Mouse (Mus musculus) liver, embryonic 11.5 days (tissue): ENCODE data around the gene Cacng7. TPM values are rescaled to one million over a fixed set of nuclear protein-coding genes. Genes with fewer than 3 reads are reported as not detected.
A peak's percentile ranks its signal among the peaks of the same experiment; 100 is the strongest.

ENCODE experiments used
- ATAC-seq: fragments of 200-750 bp; cut with Nextera tagmentation; replicated peaks from 2 replicates; pipeline ENCODE4 v1.8.0; 2017; ENCODE audit warnings: moderate number of reproducible peaks, mild to moderate bottlenecking, moderate TSS enrichment, moderate library complexity; ENCODE audit not compliant: low FRiP score
- DNase-seq: peaks from one replicate; pipeline ENCODE4 v3.0.0-alpha.2; 2017; ENCODE audit warnings: low spot score
- H3K27ac ChIP-seq: fragments of 300-500 bp; sonication (generic); 2 replicates; pipeline ENCODE4 v1.5.1; 2014; ENCODE audit warnings: mild to moderate bottlenecking, low read depth, low read length, control low read depth
- H3K27me3 ChIP-seq: fragments of 300-500 bp; sonication (generic); replicated peaks from 2 replicates; pipeline ENCODE4 v1.6.1; 2014; ENCODE audit warnings: low read length, mixed read lengths; ENCODE audit not compliant: control insufficient read depth, insufficient read depth
- H3K36me3 ChIP-seq: fragments of 300-500 bp; sonication (generic); 2 replicates; pipeline ENCODE4 v1.6.1; 2014; ENCODE audit warnings: mild to moderate bottlenecking, low read length, moderate library complexity, mixed read lengths; ENCODE audit not compliant: control insufficient read depth, insufficient read depth
- H3K4me1 ChIP-seq: fragments of 300-500 bp; sonication (generic); replicated peaks from 2 replicates; pipeline ENCODE4 v1.6.1; 2014; ENCODE audit warnings: low read length, mixed read lengths; ENCODE audit not compliant: control insufficient read depth, insufficient read depth
- H3K4me2 ChIP-seq: fragments of 300-500 bp; sonication (generic); 2 replicates; pipeline ENCODE4 v1.6.1; 2014; ENCODE audit warnings: mild to moderate bottlenecking, control low read depth, moderate library complexity
- H3K4me3 ChIP-seq: fragments of 300-500 bp; sonication (generic); 2 replicates; pipeline ENCODE4 v1.5.1; 2014; ENCODE audit warnings: low read depth, low read length, control low read depth
- H3K9ac ChIP-seq: fragments of 300-500 bp; sonication (generic); 2 replicates; pipeline ENCODE4 v1.6.1; 2014; ENCODE audit warnings: low read depth, low read length, control low read depth
- H3K9me3 ChIP-seq: fragments of 300-500 bp; sonication (generic); 2 replicates; pipeline ENCODE4 v1.6.1; 2016; ENCODE audit warnings: low read length, inconsistent platforms, mixed read lengths; ENCODE audit not compliant: control insufficient read depth
- WGBS: fragments of 180-500 bp; shearing (Covaris S2); extraction: QIAGEN DNeasy Blood & Tissue Kit; methylation state at CpG from one replicate; pipeline ENCODE4 v1.1.7; 2014; 5-methylcytosine and 5-hydroxymethylcytosine counted together
- polyA plus RNA-seq: library from polyadenylated mRNA; unstranded; fragments of >200 nt; fragmentation: Nextera tagmentation; extraction: Ambion mirVana; gene quantifications from 2 replicates; pipeline ENCODE4 v1.2.1, GENCODE M21; 2014

The Cacng7 gene
- polyA plus RNA-seq, 1 experiment from 2014 or later, result 0.29 TPM

DNA sequence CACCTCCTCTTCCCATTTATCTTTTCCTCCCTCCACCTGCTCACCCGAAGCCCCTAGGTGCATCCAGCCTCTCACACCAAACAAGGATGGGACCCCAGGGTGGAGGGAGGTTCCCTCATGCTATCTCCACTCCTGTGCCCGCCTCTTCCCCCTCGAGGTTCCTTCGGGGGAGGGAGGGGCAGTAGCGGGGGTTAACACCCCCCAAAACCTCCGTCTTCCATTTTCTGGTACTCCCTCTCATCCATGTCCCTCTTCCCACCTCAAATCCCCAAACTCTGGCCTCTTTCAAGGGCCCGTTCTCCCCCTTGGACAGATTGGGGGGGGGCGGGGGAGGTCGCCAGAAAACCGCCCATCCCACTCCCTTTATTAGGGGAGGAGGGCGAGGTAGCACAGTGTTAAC is 34.8 kb downstream of the Cacng7 start:
- Histone ChIP-seq H3K27ac (no peak overlapping the region), H3K4me3 (no peak overlapping the region; the same call in 1 of the 2 replicates), H3K27me3 (peaks cover 38% of the 10 kb centered on the region), H3K4me1 (no peaks in the 10 kb centered on the region), H3K9me3 (no peaks in the 10 kb centered on the region), H3K9ac (no peak overlapping the region), H3K36me3 (no peaks in the 10 kb centered on the region), H3K4me2 (peak overlapping the region; percentile 29)
- ATAC-seq, result no peak
- no peak for DNase-seq
- 6% methylated on average over 11 of the region's 11 CpGs for WGBS

DNA sequence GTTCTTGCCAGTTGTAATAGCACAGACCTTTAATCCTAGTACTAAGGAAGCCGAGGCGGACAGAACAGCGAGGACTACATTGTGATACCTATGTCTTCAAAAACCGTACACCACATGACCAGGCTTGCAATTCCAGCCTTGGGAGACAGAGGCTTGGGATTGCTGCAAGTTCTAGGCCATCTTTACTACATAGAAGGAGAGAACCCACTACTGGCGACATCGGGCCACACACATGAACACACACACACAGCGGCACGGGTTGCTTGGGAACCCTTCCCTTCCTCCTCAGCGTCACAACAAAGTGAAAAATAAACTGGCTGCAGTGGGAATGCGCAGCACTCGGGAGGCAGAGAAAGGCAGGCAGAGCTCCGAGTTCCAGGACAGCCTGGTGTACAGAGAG is 35.6 kb downstream of the Cacng7 start:
- Histone ChIP-seq H3K9me3 (no peaks in the 10 kb centered on the region), H3K4me1 (no peaks in the 10 kb centered on the region), H3K4me3 (no peak overlapping the region), H3K36me3 (no peaks in the 10 kb centered on the region), H3K27ac (no peak overlapping the region), H3K4me2 (no peak overlapping the region), H3K9ac (no peak overlapping the region), H3K27me3 (peaks cover 38% of the 10 kb centered on the region)
- WGBS, result 27% methylated on average over 12 of the region's 12 CpGs
- no peak for DNase-seq
- no peak for ATAC-seq

DNA sequence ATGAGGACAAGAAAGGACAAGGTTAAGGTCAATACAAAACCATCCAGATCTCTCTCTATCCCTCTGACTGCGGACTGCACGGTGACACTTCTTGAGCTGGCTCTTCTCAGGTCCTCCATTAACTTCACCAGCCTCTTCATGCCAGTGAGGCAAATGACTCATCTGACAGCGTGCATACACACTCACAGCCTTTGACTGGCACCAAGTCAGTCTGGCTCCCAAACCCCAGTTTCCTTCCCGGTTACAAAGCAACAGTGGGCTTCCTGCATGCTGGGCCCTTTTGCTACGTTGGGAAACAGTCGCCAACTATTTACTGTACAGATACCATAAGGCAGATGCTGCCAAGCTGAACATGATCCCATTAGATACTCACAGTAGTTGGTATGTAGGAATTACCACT is 36.4 kb downstream of the Cacng7 start:
- Histone ChIP-seq H3K4me2 (no peak overlapping the region), H3K9ac (no peak overlapping the region), H3K4me3 (no peak overlapping the region), H3K27ac (no peak overlapping the region), H3K4me1 (no peaks in the 10 kb centered on the region), H3K27me3 (peaks cover 38% of the 10 kb centered on the region), H3K36me3 (no peaks in the 10 kb centered on the region), H3K9me3 (no peaks in the 10 kb centered on the region)
- 54% methylated on average over 6 of the region's 6 CpGs for WGBS
- ATAC-seq (no peak), DNase-seq (no peak)

DNA sequence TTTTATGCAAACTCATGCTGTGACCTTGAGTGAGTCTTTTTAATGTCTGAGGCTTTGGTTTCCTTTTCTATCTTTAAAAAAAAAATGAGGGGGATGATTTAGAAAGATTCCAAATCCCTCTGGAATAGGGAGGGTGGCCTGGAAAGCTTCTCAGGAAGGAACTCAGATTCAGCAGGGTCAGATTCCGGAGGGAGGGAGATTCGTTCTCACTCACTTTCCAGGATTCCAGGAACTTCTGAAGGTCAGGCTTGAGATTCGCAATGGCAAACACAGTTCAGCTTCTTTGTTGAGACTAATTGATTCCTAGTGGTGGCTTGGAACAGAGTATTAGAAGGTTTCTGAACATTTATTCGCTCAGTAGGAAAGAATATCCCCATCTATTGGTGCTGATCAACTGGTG is 37.7 kb downstream of the Cacng7 start:
- Histone ChIP-seq H3K27ac (no peak overlapping the region), H3K9ac (no peak overlapping the region), H3K4me3 (no peak overlapping the region), H3K27me3 (peaks cover 35% of the 10 kb centered on the region), H3K4me1 (no peaks in the 10 kb centered on the region), H3K4me2 (no peak overlapping the region), H3K36me3 (no peaks in the 10 kb centered on the region), H3K9me3 (no peaks in the 10 kb centered on the region)
- WGBS, result 51% methylated on average over 4 of the region's 4 CpGs
- no peak for DNase-seq
- no peak for ATAC-seq

DNA sequence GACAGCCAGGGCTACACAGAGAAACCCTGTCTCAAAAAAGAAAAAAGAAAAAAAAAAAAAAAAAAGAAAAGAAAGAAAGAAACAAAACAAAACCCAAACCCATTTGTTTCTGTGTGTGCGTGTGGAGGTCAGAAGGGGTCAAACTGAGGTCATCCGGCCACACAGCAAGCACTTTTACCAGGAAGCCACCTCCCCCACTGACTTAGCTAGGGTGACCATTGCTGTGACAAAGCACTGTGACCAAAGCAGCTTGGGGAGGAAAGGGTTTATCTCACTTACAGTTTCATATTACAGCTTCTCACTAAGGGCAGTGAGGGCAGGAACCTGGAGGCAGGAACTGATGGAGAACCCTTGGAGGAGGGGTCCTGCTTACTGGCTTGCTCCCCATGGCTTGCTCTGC is 39.6 kb downstream of the Cacng7 start:
- ATAC-seq, result no peak
- no peak overlapping the region for H3K4me2 ChIP-seq
- WGBS, result 76% methylated on average over 2 of the region's 2 CpGs
- no peak overlapping the region for H3K9ac ChIP-seq
- no peaks in the 10 kb centered on the region for H3K9me3 ChIP-seq
- DNase-seq, result no peak
- H3K36me3 ChIP-seq, result no peaks in the 10 kb centered on the region
- H3K4me1 ChIP-seq, result no peaks in the 10 kb centered on the region
- H3K27ac ChIP-seq, result no peak overlapping the region
- peaks cover 17% of the 10 kb centered on the region for H3K27me3 ChIP-seq
- H3K4me3 ChIP-seq, result no peak overlapping the region

DNA sequence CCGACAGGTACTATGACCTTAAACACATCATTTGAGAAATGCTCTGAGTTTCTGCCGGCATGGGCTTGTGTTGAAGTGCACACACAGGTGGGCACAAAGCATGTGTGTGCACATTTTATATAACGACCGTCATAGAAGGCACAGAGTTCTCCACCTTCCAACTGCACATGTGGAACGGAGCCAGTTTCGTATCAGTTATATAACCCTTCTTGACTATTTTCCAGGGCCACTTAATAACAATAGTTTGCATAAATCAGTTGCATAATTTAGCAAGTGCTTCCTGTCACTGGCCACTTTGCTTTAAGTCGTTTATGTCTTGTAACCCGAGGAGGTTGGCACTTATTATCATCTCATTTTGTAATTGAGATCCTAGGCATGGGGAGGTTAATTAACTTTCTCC is 41.0 kb downstream of the Cacng7 start:
- Histone ChIP-seq H3K27me3 (peaks cover 6% of the 10 kb centered on the region), H3K9me3 (no peaks in the 10 kb centered on the region), H3K4me1 (no peaks in the 10 kb centered on the region), H3K27ac (no peak overlapping the region), H3K36me3 (no peaks in the 10 kb centered on the region), H3K4me3 (no peak overlapping the region), H3K9ac (no peak overlapping the region), H3K4me2 (no peak overlapping the region)
- ATAC-seq, result no peak
- no peak for DNase-seq
- WGBS, result 84% methylated on average over 8 of the region's 8 CpGs

DNA sequence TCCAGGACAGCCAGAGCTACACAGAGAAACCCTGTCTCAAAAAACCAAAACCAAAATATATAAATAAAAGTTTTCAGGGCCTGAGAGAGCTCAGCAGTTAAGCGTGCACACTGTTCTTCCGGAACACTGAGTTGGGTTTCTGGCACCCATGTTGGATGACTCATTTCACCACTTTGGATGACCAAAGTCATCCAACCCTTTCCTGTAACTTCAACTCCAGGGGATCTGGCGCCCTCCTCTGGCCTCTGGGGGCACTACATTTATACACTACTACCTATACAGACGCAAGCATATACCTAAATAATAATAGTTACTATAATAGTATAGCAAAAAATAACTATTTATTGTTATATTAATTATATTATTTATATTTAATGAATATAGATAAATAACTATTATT is 44.1 kb downstream of the Cacng7 start:
- no peak for DNase-seq
- Histone ChIP-seq H3K9ac (no peak overlapping the region), H3K27me3 (no peaks in the 10 kb centered on the region), H3K4me1 (no peaks in the 10 kb centered on the region), H3K4me3 (no peak overlapping the region), H3K27ac (no peak overlapping the region), H3K36me3 (no peaks in the 10 kb centered on the region), H3K4me2 (no peak overlapping the region), H3K9me3 (no peaks in the 10 kb centered on the region)
- 48% methylated on average over 4 of the region's 4 CpGs for WGBS
- no peak for ATAC-seq

DNA sequence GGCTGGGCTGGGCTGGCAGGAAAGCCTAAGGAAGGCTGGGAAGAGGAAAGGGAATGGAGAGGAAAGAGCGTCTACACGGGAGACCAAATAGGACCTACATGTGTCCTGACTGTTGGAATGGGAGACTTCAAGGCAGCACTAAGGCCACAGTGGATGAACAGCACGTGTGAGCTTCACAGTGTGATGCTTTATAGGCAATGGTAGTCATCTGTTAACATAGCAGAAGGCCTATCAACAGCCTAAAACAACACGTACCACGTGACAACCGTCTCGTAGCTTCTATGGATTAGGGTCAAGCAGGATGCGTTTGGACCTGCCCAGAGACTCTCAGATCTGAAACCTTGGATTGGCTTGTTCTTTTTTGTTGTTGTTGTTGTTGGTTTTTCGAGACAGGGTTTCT is 49.4 kb downstream of the Cacng7 start:
- Histone ChIP-seq H3K4me2 (no peak overlapping the region), H3K36me3 (no peaks in the 10 kb centered on the region), H3K4me3 (no peak overlapping the region), H3K9me3 (no peaks in the 10 kb centered on the region), H3K27ac (no peak overlapping the region), H3K9ac (no peak overlapping the region), H3K27me3 (no peaks in the 10 kb centered on the region), H3K4me1 (no peaks in the 10 kb centered on the region)
- DNase-seq, result no peak
- WGBS, result 77% methylated on average over 9 of the region's 9 CpGs
- no peak for ATAC-seq

DNA sequence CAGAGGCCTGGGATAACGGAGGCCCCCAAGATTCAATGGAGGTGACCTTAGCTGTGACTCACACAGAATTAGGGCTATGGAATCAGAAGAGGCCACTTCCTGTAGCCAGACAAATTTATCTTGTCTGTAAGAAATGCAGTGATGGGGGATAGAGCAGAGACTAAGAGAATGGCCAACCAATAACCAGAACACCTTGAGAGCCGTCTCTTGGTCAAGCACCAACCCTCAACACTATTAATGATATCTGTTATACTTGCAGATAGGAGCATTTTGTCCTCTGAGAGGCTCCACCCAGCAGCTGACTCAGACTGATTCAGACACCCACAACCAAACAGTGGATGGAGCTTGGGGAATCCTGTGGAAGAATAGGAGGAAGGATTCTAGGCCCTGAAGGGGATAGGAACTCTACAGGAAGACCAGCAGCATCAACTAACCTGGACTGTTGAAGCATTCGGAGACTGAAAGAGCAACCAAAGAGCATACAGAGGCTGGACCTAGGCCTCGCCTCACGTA is 52.1 kb downstream of the Cacng7 start:
- no peak overlapping the region for H3K4me3 ChIP-seq
- H3K36me3 ChIP-seq, result no peaks in the 10 kb centered on the region
- H3K4me2 ChIP-seq, result no peak overlapping the region
- no peaks in the 10 kb centered on the region for H3K9me3 ChIP-seq
- no peak for ATAC-seq
- H3K9ac ChIP-seq, result no peak overlapping the region
- WGBS, result 74% methylated on average over 5 of the region's 5 CpGs
- H3K27me3 ChIP-seq, result no peaks in the 10 kb centered on the region
- H3K4me1 ChIP-seq, result no peaks in the 10 kb centered on the region
- no peak overlapping the region for H3K27ac ChIP-seq
- no peak for DNase-seq
